14 mouse cellular contexts compared by ENCODE assay signal in the genomic region with DNA sequence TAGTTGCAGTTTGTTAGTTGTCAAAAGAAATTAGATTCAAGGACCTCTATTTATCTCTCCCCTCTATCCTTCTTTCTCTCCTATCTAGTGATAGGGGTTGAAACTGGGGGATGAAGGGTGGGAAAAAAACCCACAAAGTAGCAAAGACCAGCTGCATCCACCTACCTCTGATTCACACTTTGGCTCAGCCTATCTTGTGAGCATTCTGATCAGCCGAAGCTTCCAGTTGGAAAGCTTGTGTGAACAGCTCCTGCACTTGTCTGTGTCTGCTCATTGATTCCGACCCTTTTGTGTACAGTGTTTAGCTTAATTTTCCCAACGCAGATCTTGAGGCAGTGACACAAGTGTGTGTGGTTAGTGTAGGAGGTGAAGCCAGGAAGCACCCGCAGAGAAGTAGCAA. TPM values are rescaled to one million over a fixed set of nuclear protein-coding genes. Genes with fewer than 3 reads are reported as not detected.
DNase-seq lines count a peak whose midpoint lies in the region; ATAC-seq and TF ChIP-seq lines count a peak whose summit lies in the region.
"Had no signal": no experiment of that assay in that cellular context is flagged by ENCODE, and none has a peak within 500 bp of the region (broad histone marks: within the 10 kb centered on the region; RNA-seq: fewer than 3 reads in every experiment).

No protein-coding gene starts in this region.

- no peaks in the 10 kb centered on the region for H3K9me3 ChIP-seq in forebrain, embryonic 13.5 days (replicated peaks)
- no peaks in the 10 kb centered on the region for H3K9me3 ChIP-seq in forebrain, embryonic 10.5 days
- H3K9me3 ChIP-seq in forebrain, embryonic 16.5 days (ENCODE audit: control insufficient read depth, low read length) = no peaks in the 10 kb centered on the region
- H3K9me3 ChIP-seq in midbrain, embryonic 16.5 days (replicated peaks; ENCODE audit: control insufficient read depth, low read length, poor library complexity, severe bottlenecking) = no peaks in the 10 kb centered on the region

- no peak overlapping the region for H3K4me3 ChIP-seq in forebrain, embryonic 13.5 days
- no peak overlapping the region for H3K4me3 ChIP-seq in forebrain, embryonic 10.5 days
- H3K4me3 ChIP-seq in left cerebral cortex, adult 2 months = no peak overlapping the region
- no peak overlapping the region; the same call in 1 of the 2 replicates for H3K4me3 ChIP-seq in forebrain, embryonic 16.5 days (replicated peaks; ENCODE audit: low read length)
- peak overlapping the region; percentile 55 for H3K4me3 ChIP-seq in midbrain, embryonic 16.5 days (ENCODE audit: low read depth, low read length)

- peak overlapping the region; percentile 85; the same call in 1 of the 2 replicates for H3K4me2 ChIP-seq in forebrain, embryonic 13.5 days
- peak overlapping the region; percentile 80 for H3K4me2 ChIP-seq in forebrain, embryonic 16.5 days (ENCODE audit: low read length)
- peak overlapping the region; percentile 70 for H3K4me2 ChIP-seq in midbrain, embryonic 16.5 days (ENCODE audit: low read length)

- H3K27ac ChIP-seq in forebrain, embryonic 13.5 days = peak overlapping the region; percentile 96
- no peak overlapping the region for H3K27ac ChIP-seq in forebrain, embryonic 10.5 days
- peak overlapping the region; percentile 29; the same call in 1 of the 2 replicates for H3K27ac ChIP-seq in left cerebral cortex, adult 2 months
- H3K27ac ChIP-seq in forebrain, embryonic 16.5 days (ENCODE audit: low read length) = no peak overlapping the region
- peak overlapping the region; percentile 84 for H3K27ac ChIP-seq in midbrain, embryonic 16.5 days (ENCODE audit: low read length)

- WGBS in forebrain, embryonic 13.5 days = 83% methylated on average over 4 of the region's 4 CpGs
- 89% methylated on average over 4 of the region's 4 CpGs for WGBS in forebrain, embryonic 10.5 days
- WGBS in forebrain, embryonic 16.5 days = 78% methylated on average over 4 of the region's 4 CpGs
- 83% methylated on average over 4 of the region's 4 CpGs for WGBS in midbrain, embryonic 16.5 days

- no peak for ATAC-seq in forebrain, embryonic 13.5 days
- ATAC-seq in forebrain, embryonic 16.5 days = no peak
- ATAC-seq in midbrain, embryonic 16.5 days = no peak
- ATAC-seq: inflammation-experienced regulatory T-cells, adult 6 months had no signal

- no peak for DNase-seq in forebrain, embryonic 10.5 days (ENCODE audit: extremely low spot score, low spot score)
- no peak for DNase-seq in left cerebral cortex, adult 2 months (ENCODE audit: extremely low spot score in 1 of 2, low spot score in 2 of 2)
- no peak for DNase-seq in left cerebral cortex, adult 9 months (ENCODE audit: low spot score in 2 of 2)
- DNase-seq in cerebellum, adult 8-10 months = no peak
- DNase-seq in cerebellum, postnatal 36 days = no peak
- DNase-seq: cerebellum, postnatal 14 days had no signal

- no peaks in the 10 kb centered on the region for H3K27me3 ChIP-seq in forebrain, embryonic 13.5 days
- peaks cover 11% of the 10 kb centered on the region for H3K27me3 ChIP-seq in forebrain, embryonic 10.5 days (ENCODE audit: poor library complexity, severe bottlenecking)
- H3K27me3 ChIP-seq in forebrain, embryonic 16.5 days (replicated peaks; ENCODE audit: control insufficient read depth, insufficient read depth, low read length) = no peaks in the 10 kb centered on the region
- H3K27me3 ChIP-seq in midbrain, embryonic 16.5 days (ENCODE audit: control insufficient read depth, insufficient read depth, low read depth, low read length) = no peaks in the 10 kb centered on the region
- H3K27me3 ChIP-seq: Patski had no signal

- peak overlapping the region; percentile 27; the same call in 1 of the 2 replicates for H3K9ac ChIP-seq in forebrain, embryonic 13.5 days
- H3K9ac ChIP-seq in forebrain, embryonic 16.5 days (replicated peaks; ENCODE audit: low read depth, low read length) = peak overlapping the region; percentile 77; the same call in 1 of the 2 replicates
- peak overlapping the region; percentile 87 for H3K9ac ChIP-seq in midbrain, embryonic 16.5 days (ENCODE audit: low read depth, low read length)

- H3K4me1 ChIP-seq in forebrain, embryonic 13.5 days = peaks cover 52% of the 10 kb centered on the region
- H3K4me1 ChIP-seq in forebrain, embryonic 10.5 days = peaks cover 51% of the 10 kb centered on the region
- H3K4me1 ChIP-seq in forebrain, embryonic 16.5 days (replicated peaks; ENCODE audit: control insufficient read depth, insufficient read depth, low read length) = peaks cover 42% of the 10 kb centered on the region
- peaks cover 38% of the 10 kb centered on the region for H3K4me1 ChIP-seq in midbrain, embryonic 16.5 days (ENCODE audit: control insufficient read depth, insufficient read depth, low read length)

- no peak for TF ChIP-seq CTCF in left cerebral cortex, adult 2 months (IDR thresholded peaks at IDR 0.05)

- peaks cover 7% of the 10 kb centered on the region for H3K36me3 ChIP-seq in forebrain, embryonic 13.5 days (ENCODE audit: poor library complexity, severe bottlenecking)
- H3K36me3 ChIP-seq in forebrain, embryonic 10.5 days (replicated peaks) = peaks cover 7% of the 10 kb centered on the region
- no peaks in the 10 kb centered on the region for H3K36me3 ChIP-seq in forebrain, embryonic 16.5 days (ENCODE audit: control insufficient read depth, insufficient read depth)
- H3K36me3 ChIP-seq in midbrain, embryonic 16.5 days (ENCODE audit: control insufficient read depth, insufficient read depth, low read length) = no peaks in the 10 kb centered on the region

- intact Hi-C loops in left cerebral cortex, adult 2 months (cut with DNase I) = loop anchor here (2.0 kb wide), 1 partner anchor 53 kb away; no protein-coding TSS in a partner anchor

RNA-seq across cellular contexts. Expression of a gene that starts 6.9 kb away (rescaled TPM):
- 50.1 and 53.8 TPM in 2 replicates for polyA plus RNA-seq in forebrain, embryonic 13.5 days (2015; fragmentation: Nextera tagmentation; extraction: Ambion mirVana)
- 53.6 and 54.1 TPM in 2 replicates for polyA plus RNA-seq in forebrain, embryonic 10.5 days (2016; fragmentation: Nextera tagmentation; extraction: Ambion mirVana)
- total RNA-seq in left cerebral cortex, adult 2 months (2021) = 10 to 100 TPM; 31.3 to 44.6 TPM
- polyA plus RNA-seq in forebrain, embryonic 16.5 days (2015; fragmentation: Nextera tagmentation; extraction: Ambion mirVana) = 61.4 and 68.7 TPM in 2 replicates
- 65.2 and 69.3 TPM in 2 replicates for polyA plus RNA-seq in midbrain, embryonic 16.5 days (2015; fragmentation: Nextera tagmentation; extraction: Ambion mirVana)

RNA-seq across cellular contexts. Expression of a gene that starts 7.9 kb away (rescaled TPM):
- polyA plus RNA-seq in forebrain, embryonic 13.5 days (2015; fragmentation: Nextera tagmentation; extraction: Ambion mirVana) = 54.1 and 63.9 TPM in 2 replicates
- polyA plus RNA-seq in forebrain, embryonic 10.5 days (2016; fragmentation: Nextera tagmentation; extraction: Ambion mirVana) = 33.1 and 40.3 TPM in 2 replicates
- 10 to 100 TPM; 30.7 to 32.8 TPM for total RNA-seq in left cerebral cortex, adult 2 months (2021)
- polyA plus RNA-seq in forebrain, embryonic 16.5 days (2015; fragmentation: Nextera tagmentation; extraction: Ambion mirVana) = 42.6 and 55.6 TPM in 2 replicates
- polyA plus RNA-seq in midbrain, embryonic 16.5 days (2015; fragmentation: Nextera tagmentation; extraction: Ambion mirVana) = 72.6 and 81.0 TPM in 2 replicates

RNA-seq across cellular contexts. Expression of a gene that starts 17.2 kb away (rescaled TPM):
- not detected in 2 replicates for polyA plus RNA-seq in forebrain, embryonic 13.5 days (2015; fragmentation: Nextera tagmentation; extraction: Ambion mirVana)
- polyA plus RNA-seq in forebrain, embryonic 10.5 days (2016; fragmentation: Nextera tagmentation; extraction: Ambion mirVana) = not detected in 2 replicates
- not detected for total RNA-seq in left cerebral cortex, adult 2 months (2021)
- not detected in 2 replicates for polyA plus RNA-seq in forebrain, embryonic 16.5 days (2015; fragmentation: Nextera tagmentation; extraction: Ambion mirVana)
- not detected in 2 replicates for polyA plus RNA-seq in midbrain, embryonic 16.5 days (2015; fragmentation: Nextera tagmentation; extraction: Ambion mirVana)
- total RNA-seq: left cerebral cortex, postnatal 36 days had no signal
- polyA plus RNA-seq: frontal cortex, adult 2 months; inflammation-experienced regulatory T-cells, adult 6 months; Patski; spleen, adult 2 months had no signal

RNA-seq across cellular contexts. Expression of a gene that starts 25.2 kb away (rescaled TPM):
- 1.1 and 1.2 TPM in 2 replicates for polyA plus RNA-seq in forebrain, embryonic 13.5 days (2015; fragmentation: Nextera tagmentation; extraction: Ambion mirVana)
- polyA plus RNA-seq in forebrain, embryonic 10.5 days (2016; fragmentation: Nextera tagmentation; extraction: Ambion mirVana) = 0.57 and 0.97 TPM in 2 replicates
- total RNA-seq in left cerebral cortex, adult 2 months (2021) = under 1 TPM; 0.26 to 0.29 TPM
- 0.96 and 0.99 TPM in 2 replicates for polyA plus RNA-seq in forebrain, embryonic 16.5 days (2015; fragmentation: Nextera tagmentation; extraction: Ambion mirVana)
- polyA plus RNA-seq in midbrain, embryonic 16.5 days (2015; fragmentation: Nextera tagmentation; extraction: Ambion mirVana) = 1.7 and 2.6 TPM in 2 replicates
- polyA plus RNA-seq: inflammation-experienced regulatory T-cells, adult 6 months; Patski; spleen, adult 2 months had no signal

RNA-seq across cellular contexts. Expression of a gene that starts 26.1 kb away (rescaled TPM):
- polyA plus RNA-seq in forebrain, embryonic 13.5 days (2015; fragmentation: Nextera tagmentation; extraction: Ambion mirVana) = 18.7 and 22.9 TPM in 2 replicates
- polyA plus RNA-seq in forebrain, embryonic 10.5 days (2016; fragmentation: Nextera tagmentation; extraction: Ambion mirVana) = 34.8 and 40.8 TPM in 2 replicates
- total RNA-seq in left cerebral cortex, adult 2 months (2021) = 10 to 100 TPM; 28.2 to 29.4 TPM
- 17.6 and 23.4 TPM in 2 replicates for polyA plus RNA-seq in forebrain, embryonic 16.5 days (2015; fragmentation: Nextera tagmentation; extraction: Ambion mirVana)
- 18.6 and 19.3 TPM in 2 replicates for polyA plus RNA-seq in midbrain, embryonic 16.5 days (2015; fragmentation: Nextera tagmentation; extraction: Ambion mirVana)

Comparison
In these comparisons a context has a peak if more than half of its experiments do, and no peak if none do; other contexts are left out.
1. H3K27ac ChIP-seq: peak in forebrain, embryonic 13.5 days (single experiment), left cerebral cortex, adult 2 months (single experiment) and midbrain, embryonic 16.5 days (single experiment); none in forebrain, embryonic 10.5 days (single experiment) and forebrain, embryonic 16.5 days (single experiment).
2. H3K9ac ChIP-seq: peak in every context shown above with its lines; median percentile 87 in midbrain, embryonic 16.5 days; 77 in forebrain, embryonic 16.5 days; 27 in forebrain, embryonic 13.5 days.
3. Peak in every context shown above with its lines, with median percentiles within 50 percentile points of each other: H3K4me2 ChIP-seq.